Mouse (Mus musculus): ENCODE measurements around the gene Gm10392. TPM values are rescaled to one million over a fixed set of nuclear protein-coding genes. Genes with fewer than 3 reads are reported as not detected.

Gene Gm10392
- polyA plus RNA-seq, 1 experiment: not detected

- no peak overlapping the region; the same call in 1 of the 2 replicates for H3K27ac ChIP-seq (ENCODE audit: control insufficient read depth, insufficient read depth, low read depth, low read length)
- no peak for TF ChIP-seq CTCF (IDR thresholded peaks at IDR 0.05; ENCODE audit: control insufficient read depth, insufficient read depth, insufficient replicate concordance, low read depth, low read length)
- no peak for TF ChIP-seq POLR2A (IDR thresholded peaks at IDR 0.05; ENCODE audit: control insufficient read depth, low read depth, low read length)
- peaks cover 3% of the 10 kb centered on the region; the same call in 1 of the 2 replicates for H3K27me3 ChIP-seq (ENCODE audit: control insufficient read depth, insufficient read depth, low read length)
- peak overlapping the region; percentile 59 for H3K4me3 ChIP-seq (ENCODE audit: control insufficient read depth, low read depth, low read length)
- peaks cover 41% of the 10 kb centered on the region for H3K4me1 ChIP-seq (ENCODE audit: control insufficient read depth, insufficient read depth, low read length)
- peaks cover 1% of the 10 kb centered on the region for H3K36me3 ChIP-seq (ENCODE audit: control insufficient read depth, insufficient read depth, low read length)
These were observed 27.3 kb downstream of the Gm10392 start for GRCm38 (mm10) chr11:77491502-77492291.

GRCm38 (mm10) chr11:77491123-77491501, 27.9 kb downstream of the Gm10392 start:
- Histone ChIP-seq H3K27ac (ENCODE audit: control insufficient read depth, insufficient read depth, low read depth, low read length) (no peak overlapping the region), H3K4me3 (ENCODE audit: control insufficient read depth, low read depth, low read length) (peak overlapping the region; percentile 59), H3K4me1 (ENCODE audit: control insufficient read depth, insufficient read depth, low read length) (peaks cover 41% of the 10 kb centered on the region), H3K36me3 (ENCODE audit: control insufficient read depth, insufficient read depth, low read length) (peaks cover 1% of the 10 kb centered on the region), H3K27me3 (ENCODE audit: control insufficient read depth, insufficient read depth, low read length) (peaks cover 3% of the 10 kb centered on the region; the same call in 1 of the 2 replicates)
- TF ChIP-seq CTCF (IDR thresholded peaks at IDR 0.05; ENCODE audit: control insufficient read depth, insufficient read depth, insufficient replicate concordance, low read depth, low read length) (peak; percentile 86), POLR2A (IDR thresholded peaks at IDR 0.05; ENCODE audit: control insufficient read depth, low read depth, low read length) (no peak)

GRCm38 (mm10) chr11:77490451-77490850, 28.5 kb downstream of the Gm10392 start:
- peaks cover 3% of the 10 kb centered on the region; the same call in 1 of the 2 replicates for H3K27me3 ChIP-seq (ENCODE audit: control insufficient read depth, insufficient read depth, low read length)
- TF ChIP-seq CTCF (IDR thresholded peaks at IDR 0.05; ENCODE audit: control insufficient read depth, insufficient read depth, insufficient replicate concordance, low read depth, low read length): no peak
- TF ChIP-seq POLR2A (IDR thresholded peaks at IDR 0.05; ENCODE audit: control insufficient read depth, low read depth, low read length): no peak
- no peak overlapping the region for H3K27ac ChIP-seq (ENCODE audit: control insufficient read depth, insufficient read depth, low read depth, low read length)
- H3K36me3 ChIP-seq (ENCODE audit: control insufficient read depth, insufficient read depth, low read length): peaks cover 1% of the 10 kb centered on the region
- H3K4me1 ChIP-seq (ENCODE audit: control insufficient read depth, insufficient read depth, low read length): peaks cover 38% of the 10 kb centered on the region
- H3K4me3 ChIP-seq (ENCODE audit: control insufficient read depth, low read depth, low read length): no peak overlapping the region

- Histone ChIP-seq H3K27ac (ENCODE audit: control insufficient read depth, insufficient read depth, low read depth, low read length) (no peak within 1 kb of the TSS), H3K4me1 (ENCODE audit: control insufficient read depth, insufficient read depth, low read length) (peaks cover 34% of the 10 kb centered on the region), H3K27me3 (ENCODE audit: control insufficient read depth, insufficient read depth, low read length) (peaks cover 3% of the 10 kb centered on the region; the same call in 1 of the 2 replicates), H3K4me3 (ENCODE audit: control insufficient read depth, low read depth, low read length) (peak within 1 kb of the TSS; percentile 80), H3K36me3 (ENCODE audit: control insufficient read depth, insufficient read depth, low read length) (peaks cover 1% of the 10 kb centered on the region)
- TF ChIP-seq POLR2A (IDR thresholded peaks at IDR 0.05; ENCODE audit: control insufficient read depth, low read depth, low read length) (no peak), CTCF (IDR thresholded peaks at IDR 0.05; ENCODE audit: control insufficient read depth, insufficient read depth, insufficient replicate concordance, low read depth, low read length) (no peak)
These were observed 29.3 kb downstream of the Gm10392 start, which contains the start of gene Ankrd13b for GRCm38 (mm10) chr11:77489591-77490235. Ankrd13b (minus strand) TSS chr11:77489678.

- H3K27me3 ChIP-seq (ENCODE audit: control insufficient read depth, insufficient read depth, low read length): peaks cover 3% of the 10 kb centered on the region; the same call in 1 of the 2 replicates
- H3K36me3 ChIP-seq (ENCODE audit: control insufficient read depth, insufficient read depth, low read length): no peaks in the 10 kb centered on the region
- H3K27ac ChIP-seq (ENCODE audit: control insufficient read depth, insufficient read depth, low read depth, low read length): no peak overlapping the region
- H3K4me3 ChIP-seq (ENCODE audit: control insufficient read depth, low read depth, low read length): peak overlapping the region; percentile 59
- TF ChIP-seq CTCF (IDR thresholded peaks at IDR 0.05; ENCODE audit: control insufficient read depth, insufficient read depth, insufficient replicate concordance, low read depth, low read length) (no peak), POLR2A (IDR thresholded peaks at IDR 0.05; ENCODE audit: control insufficient read depth, low read depth, low read length) (no peak)
- H3K4me1 ChIP-seq (ENCODE audit: control insufficient read depth, insufficient read depth, low read length): peaks cover 28% of the 10 kb centered on the region
These were observed 30.0 kb downstream of the Gm10392 start for GRCm38 (mm10) chr11:77488771-77489581.

- no peak overlapping the region for H3K27ac ChIP-seq (ENCODE audit: control insufficient read depth, insufficient read depth, low read depth, low read length)
- peaks cover 18% of the 10 kb centered on the region for H3K4me1 ChIP-seq (ENCODE audit: control insufficient read depth, insufficient read depth, low read length)
- no peak for TF ChIP-seq CTCF (IDR thresholded peaks at IDR 0.05; ENCODE audit: control insufficient read depth, insufficient read depth, insufficient replicate concordance, low read depth, low read length)
- no peak overlapping the region for H3K4me3 ChIP-seq (ENCODE audit: control insufficient read depth, low read depth, low read length)
- peaks cover 3% of the 10 kb centered on the region; the same call in 1 of the 2 replicates for H3K27me3 ChIP-seq (ENCODE audit: control insufficient read depth, insufficient read depth, low read length)
- H3K36me3 ChIP-seq (ENCODE audit: control insufficient read depth, insufficient read depth, low read length): no peaks in the 10 kb centered on the region
These were observed 32.2 kb downstream of the Gm10392 start for GRCm38 (mm10) chr11:77486798-77487197.
